Mouse (Mus musculus): ENCODE measurements around the gene Polr3b.

The Polr3b gene

DNA sequence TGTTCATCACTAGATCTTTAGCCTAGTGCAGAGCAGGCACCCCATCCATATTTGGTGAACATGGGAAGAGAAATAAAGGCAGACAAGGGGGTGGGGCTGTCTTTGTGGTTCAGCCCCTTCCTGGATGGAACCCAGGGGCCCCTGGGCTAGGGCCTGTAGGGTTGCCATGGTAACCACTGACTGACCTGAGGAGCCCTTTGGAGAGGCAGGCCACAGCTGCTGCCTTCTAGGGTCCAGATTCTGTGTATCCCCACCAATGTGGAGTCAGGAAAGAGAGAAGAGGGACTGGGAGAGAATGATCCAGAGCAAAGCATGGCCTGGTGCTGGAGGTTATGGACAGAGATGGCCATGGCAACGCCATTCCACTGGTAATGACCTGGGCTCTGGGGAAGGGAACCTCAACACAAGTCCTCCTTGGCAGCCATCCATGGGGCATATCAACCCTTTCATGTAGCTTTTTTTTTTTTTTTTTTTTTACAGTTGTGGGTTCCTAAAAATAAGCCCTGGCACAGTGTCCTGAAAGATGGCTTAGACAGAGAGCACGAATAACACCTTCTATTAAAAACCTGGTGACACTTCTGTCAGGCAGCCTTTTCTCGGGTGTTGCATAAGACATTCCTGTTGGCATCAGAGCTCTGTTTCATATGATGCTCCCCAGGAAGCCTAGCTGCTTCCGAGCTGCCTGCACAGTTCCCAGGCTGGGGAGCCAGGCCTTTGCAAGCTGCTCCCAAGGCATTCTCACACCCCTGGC, 150.5 kb downstream of the Polr3b start:
- DNase-seq: no peak

- DNase-seq: no peak
Measured at GRCm38 (mm10) chr10:84773889-84774288, 151.8 kb downstream of the Polr3b start.

DNA sequence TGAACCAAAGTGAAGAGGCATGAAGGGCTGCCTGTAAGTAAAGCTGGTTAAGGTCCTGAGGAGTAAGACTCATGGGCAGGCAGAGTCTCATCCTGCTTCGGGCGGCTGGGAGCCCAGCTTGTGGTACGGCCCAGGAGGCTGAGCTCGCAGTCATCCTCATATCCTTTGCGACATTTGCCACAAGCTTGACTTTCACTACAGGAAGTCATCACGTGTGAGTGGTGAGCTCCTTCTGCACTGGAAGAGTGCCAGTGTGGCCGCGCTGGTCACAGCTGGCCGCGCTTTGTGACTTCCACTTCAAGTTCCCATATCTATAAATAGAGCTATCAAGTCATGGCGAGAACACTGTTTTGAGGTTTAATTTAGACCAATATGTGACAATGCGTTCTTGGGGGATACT, 152.5 kb downstream of the Polr3b start:
- DNase-seq: peak; percentile 81 to 91
